Mouse (Mus musculus) CD4-positive helper T cell, adult 2 months (primary cell): Measurements from ENCODE around the gene Zfp420.
A peak's percentile ranks its signal among the peaks of the same experiment; 100 is the strongest.

Experiments
- DNase-seq: peaks from one replicate; pipeline ENCODE4 v3.0.0-alpha.2; 2012; ENCODE audit warnings: low read depth, missing footprints, low spot score

Gene Zfp420

GRCm38 (mm10) chr7:29898351-29898750 is 38.6 kb downstream of the Zfp420 start:
- no peak for DNase-seq

DNA sequence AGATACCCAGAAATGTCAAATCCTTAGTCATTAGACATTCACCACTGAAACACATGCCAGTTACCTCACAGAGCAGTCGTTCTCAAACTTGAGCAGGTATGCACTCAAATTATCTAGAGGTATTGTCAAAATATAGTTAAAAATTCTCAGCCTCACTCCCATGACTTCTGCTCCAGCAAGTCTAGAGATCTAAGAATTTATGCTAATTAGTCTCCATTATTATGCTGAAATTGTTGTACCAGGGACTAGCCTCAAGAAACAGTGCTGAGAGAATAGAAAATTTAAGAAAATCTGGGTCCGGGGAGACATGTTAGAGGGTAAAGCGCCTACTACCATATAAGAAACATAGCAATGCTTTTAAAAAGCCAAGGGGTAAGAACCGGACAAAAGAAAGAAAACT is 44.3 kb downstream of the Zfp420 start:
- no peak for DNase-seq

DNA sequence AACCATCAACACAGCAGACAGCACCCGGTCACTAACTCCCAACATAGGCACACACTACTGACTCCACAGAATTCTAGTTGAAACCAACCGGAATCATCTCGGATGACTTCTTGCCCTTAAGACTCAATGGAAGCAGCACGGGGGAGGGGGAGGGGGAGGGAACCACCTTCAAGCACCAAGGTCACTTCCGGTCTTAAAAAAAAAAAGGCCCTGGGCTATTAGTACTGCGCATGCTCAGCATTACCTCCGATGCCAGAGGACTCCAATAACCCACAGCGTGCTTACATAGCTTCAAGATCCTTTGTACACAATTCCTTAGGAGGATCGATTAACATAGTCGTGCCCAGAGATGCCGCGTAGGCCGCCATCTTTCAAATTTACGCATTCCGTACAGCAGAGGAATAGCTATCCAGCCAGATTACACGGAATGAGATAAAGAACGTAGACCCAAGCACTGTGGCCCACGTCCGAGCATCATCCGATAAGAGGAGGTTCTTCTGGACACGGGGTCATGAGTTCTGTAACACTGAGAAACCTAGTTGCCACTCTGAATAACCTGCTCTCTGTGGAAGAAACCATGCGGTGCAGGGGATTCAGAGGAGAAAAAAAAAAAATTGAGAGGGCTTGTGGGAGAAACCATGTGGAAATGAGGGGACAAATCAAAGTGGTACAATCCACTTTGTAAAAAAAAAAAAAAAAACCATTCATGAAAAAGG is 46.3 kb downstream of the Zfp420 start, which contains the start of gene Zfp27:
Gene Zfp27 (minus strand): TSS at position 607 of the 716 bp plus-strand sequence.
- DNase-seq: peak; percentile 94

- no peak for DNase-seq
Observed at GRCm38 (mm10) chr7:29906682-29907058, 46.9 kb downstream of the Zfp420 start.

DNA sequence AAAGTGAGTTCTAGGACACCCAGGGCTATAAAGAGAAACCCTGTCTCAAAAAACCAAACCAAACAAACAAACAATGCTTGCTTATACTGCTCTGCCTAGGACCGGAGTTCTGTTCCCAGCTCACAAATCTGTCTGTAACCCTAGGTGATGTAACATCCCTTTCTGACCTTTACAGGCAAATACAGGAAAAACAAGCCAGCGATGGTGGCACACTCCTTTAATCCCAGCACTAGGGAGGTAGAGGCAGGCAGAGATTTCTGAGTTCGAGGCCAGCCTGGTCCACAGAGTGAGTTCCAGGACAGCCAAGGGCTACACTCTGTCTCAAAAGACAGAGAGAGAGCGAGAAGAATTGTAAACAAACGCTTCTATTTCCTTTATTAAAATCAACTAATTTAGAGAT is 47.4 kb downstream of the Zfp420 start:
- no peak for DNase-seq

DNA sequence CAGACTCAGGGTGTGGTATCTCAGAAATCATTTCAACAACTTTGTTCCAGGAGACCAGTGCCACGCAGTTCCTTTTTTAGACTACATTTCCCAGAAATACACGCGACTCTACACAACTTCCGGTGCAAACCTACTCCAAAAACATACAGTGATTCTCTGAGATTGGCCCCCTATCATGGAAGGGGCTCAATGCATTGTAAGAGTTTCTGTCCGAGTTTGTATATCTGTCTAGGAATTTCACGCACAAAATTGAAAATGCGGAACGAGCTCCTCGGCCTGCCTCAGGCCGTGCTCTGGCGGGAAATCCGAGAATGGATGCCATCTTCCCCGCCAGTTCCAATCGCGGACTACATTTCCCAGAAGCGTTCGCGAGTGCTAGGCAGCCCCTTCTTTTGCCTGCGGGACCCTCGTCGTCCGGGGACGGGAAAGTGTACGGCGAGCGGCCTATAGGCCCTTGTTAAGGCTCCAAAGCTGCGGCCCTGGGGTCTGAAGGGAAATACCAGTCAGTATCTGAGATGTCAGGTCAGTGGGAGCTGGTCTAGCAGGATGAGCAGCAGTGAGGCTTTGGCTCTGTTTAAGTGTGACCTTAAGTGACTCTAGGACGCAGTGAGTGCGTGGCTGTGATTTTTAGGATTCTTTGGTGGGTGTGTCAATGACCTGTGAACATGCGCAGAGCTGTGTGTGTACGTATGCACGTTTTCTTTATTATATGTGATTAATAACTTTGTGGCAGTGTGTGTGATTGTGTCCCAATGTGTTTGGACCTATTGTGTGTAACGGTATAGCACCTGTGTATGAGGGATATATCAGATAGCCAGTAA is 48.6 kb downstream of the Zfp420 start, which contains the start of gene Zfp383:
Gene Zfp383 (plus strand): TSS at position 94 of the 821 bp plus-strand sequence.
- peak; percentile 85 for DNase-seq

DNA sequence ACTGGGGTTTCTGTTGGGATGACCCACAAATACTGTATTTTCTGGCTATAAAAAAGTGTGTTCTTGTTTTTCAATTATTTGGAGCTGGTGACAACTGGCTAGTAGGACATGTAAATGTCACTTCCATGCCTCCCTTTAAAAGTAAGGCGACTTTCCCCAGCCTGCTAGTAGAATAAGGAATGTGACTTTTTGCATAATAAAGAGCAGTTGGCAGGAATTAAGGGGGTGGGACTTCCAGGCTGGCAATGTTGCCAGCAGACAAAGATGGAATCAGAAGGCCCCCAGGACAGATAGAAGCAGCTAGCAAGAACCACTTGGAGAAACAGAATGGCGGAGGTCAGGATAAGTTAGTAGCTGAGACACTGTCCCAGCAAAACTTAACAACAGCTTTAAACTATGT is 50.5 kb downstream of the Zfp420 start:
- DNase-seq: no peak

DNA sequence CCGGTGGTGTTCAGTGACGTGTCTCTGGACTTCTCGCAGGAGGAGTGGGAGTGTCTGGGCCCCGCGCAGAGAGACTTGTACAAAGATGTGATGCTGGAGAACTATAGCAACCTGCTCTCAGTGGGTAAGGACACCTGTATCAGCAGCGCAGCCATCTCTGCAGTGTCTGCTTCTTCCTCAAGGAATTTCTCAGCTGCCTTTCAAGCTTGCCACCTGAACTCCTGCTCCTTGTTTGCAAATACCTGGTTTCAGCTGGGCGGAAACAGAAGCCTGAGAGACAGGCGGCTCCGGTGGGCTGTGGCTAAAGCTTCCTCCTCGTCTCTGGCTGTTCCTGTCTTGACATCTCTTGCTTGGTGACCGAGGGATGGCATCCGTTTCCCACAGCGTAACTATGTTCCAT is 52.4 kb downstream of the Zfp420 start:
- no peak for DNase-seq

DNA sequence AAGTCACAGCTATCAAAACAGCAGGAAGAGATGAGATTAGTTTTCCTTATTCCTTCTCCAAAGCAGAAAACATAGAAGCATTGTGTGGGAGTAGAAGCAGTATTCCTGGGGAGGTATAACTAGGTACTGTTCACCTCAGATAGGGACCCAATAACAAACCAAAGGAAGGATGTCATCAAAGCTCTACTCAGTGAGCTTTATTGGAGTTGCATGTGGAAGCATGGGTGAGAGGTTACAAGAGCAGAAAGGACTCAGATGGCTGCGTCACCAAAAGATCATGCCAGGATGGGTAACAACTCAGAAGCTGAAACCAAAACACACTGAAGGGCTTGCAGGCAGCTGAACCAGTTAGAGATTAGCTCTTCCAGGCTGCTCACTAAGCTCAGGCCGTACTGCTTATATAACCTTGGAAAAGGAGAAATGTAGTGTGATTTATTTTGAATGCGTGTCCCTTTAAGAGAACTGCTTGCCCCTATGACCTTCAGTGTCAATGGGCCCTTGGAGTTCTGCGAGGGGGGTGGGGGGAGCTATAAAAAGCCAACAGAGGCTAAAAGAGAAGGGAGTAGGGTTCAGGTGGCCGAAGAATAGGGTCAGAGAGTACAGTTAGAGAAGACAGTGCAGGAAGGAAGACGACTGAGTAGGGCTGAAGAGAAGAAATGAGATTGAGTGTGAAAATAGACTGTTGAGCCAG is 57.7 kb downstream of the Zfp420 start:
- DNase-seq: no peak

GRCm38 (mm10) chr7:29918062-29918453 is 58.3 kb downstream of the Zfp420 start:
- DNase-seq: no peak

GRCm38 (mm10) chr7:29921439-29922093 is 61.8 kb downstream of the Zfp420 start:
- no peak for DNase-seq

- no peak for DNase-seq
Observed at GRCm38 (mm10) chr7:29922780-29923179, 63.0 kb downstream of the Zfp420 start.
